Mouse (Mus musculus): ENCODE measurements around the gene Fsd2. TPM values are rescaled to one million over a fixed set of nuclear protein-coding genes. Genes with fewer than 3 reads are reported as not detected.

The Fsd2 gene
- polyA plus RNA-seq, 1 experiment from 2014 or later, result not detected

DNA sequence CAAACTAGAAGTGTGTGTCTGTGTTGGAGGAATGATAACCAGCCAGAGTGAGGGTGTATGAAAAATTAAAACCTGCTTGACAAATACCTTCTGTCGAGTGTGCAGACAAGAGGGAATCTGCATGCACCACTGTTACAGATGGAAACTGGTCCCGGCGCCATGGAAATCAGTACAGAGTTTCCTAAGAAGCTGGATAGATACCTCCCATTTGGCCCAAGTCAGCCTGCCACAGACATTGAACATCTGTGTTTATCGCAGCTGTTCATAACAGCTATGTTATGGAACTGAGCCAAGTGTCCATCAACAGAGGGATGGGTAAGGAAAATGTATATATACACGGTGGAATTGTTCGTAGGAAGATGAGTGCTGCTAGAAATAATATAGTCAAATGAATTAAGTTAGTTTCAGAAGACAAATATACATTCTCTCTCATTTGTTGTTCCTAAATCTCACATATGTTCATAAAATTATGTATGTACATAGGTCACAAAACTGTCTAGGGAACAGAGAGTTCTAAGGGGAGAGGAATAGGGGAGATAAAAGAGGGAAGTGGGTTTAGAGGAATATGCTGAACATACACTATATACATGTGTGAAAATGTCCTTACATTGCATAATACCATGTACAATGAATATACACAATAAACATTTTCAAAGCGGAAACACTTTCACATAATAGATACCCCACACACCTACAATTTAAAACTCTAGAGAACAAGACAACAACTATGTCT, 9.3 kb downstream of the Fsd2 start:
- Histone ChIP-seq H3K4me3 (no peak overlapping the region), H3K27me3 (replicated peaks; ENCODE audit: low read depth, poor library complexity, severe bottlenecking) (no peaks in the 10 kb centered on the region), H3K36me3 (replicated peaks) (no peaks in the 10 kb centered on the region), H3K4me1 (peaks cover 7% of the 10 kb centered on the region; the same call in 1 of the 2 replicates), H3K9me3 (no peaks in the 10 kb centered on the region), H3K27ac (replicated peaks) (no peak overlapping the region)
- 86% methylated on average over 7 of the region's 7 CpGs for WGBS
- no peak for DNase-seq (ENCODE audit: low spot score)

DNA sequence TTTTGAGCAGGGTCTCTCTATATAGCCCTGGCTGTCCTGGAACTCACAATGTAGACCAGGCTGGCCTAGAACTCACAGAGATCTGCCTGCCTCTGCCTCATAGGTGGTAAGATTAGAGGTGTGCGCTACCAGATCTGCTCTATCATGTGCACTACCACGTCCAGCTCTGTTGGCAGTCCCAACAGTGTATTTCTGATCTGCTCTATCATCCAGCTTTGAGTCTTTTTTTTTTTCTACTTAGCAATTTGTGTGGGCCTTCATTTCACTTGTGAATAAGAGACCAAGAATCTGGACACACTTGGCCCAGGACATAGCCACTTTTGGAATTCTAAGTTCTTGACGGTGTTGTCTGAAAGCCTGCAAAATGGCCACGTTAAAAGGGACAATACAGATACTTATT, 9.9 kb downstream of the Fsd2 start:
- WGBS, result 88% methylated on average over 4 of the region's 4 CpGs
- DNase-seq (ENCODE audit: low spot score), result no peak

DNA sequence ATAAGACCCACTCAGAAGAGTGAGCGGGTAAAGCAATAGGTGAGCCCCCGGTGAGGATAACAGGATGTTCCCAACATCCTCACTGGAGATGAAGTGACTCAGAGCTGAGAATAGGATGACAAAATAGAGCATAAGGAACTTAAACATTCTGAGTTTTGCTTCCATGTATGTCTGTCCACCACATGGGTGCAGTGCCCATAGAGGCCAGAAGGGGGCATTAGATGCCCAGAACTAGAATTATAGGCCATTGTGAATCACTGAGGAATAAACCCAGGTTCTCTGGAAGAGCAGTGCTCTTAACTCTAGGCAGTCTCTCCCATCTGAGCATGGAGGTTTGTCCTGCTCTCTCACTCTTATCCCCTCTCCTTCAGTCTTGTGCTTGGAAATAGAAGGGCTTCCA, 12.4 kb downstream of the Fsd2 start:
- Histone ChIP-seq H3K4me1 (no peaks in the 10 kb centered on the region), H3K27me3 (replicated peaks; ENCODE audit: low read depth, poor library complexity, severe bottlenecking) (no peaks in the 10 kb centered on the region), H3K9me3 (no peaks in the 10 kb centered on the region), H3K36me3 (replicated peaks) (no peaks in the 10 kb centered on the region), H3K27ac (replicated peaks) (no peak overlapping the region), H3K4me3 (no peak overlapping the region)
- WGBS, result 82% methylated on average over 2 of the region's 2 CpGs
- peak; percentile 52 for DNase-seq (ENCODE audit: low spot score)

More for the DNA sequence above, 9.9 kb downstream of the Fsd2 start:
- H3K4me3 ChIP-seq, result no peak overlapping the region
- H3K4me1 ChIP-seq, result peaks cover 7% of the 10 kb centered on the region; the same call in 1 of the 2 replicates
- H3K27ac ChIP-seq (replicated peaks), result no peak overlapping the region
- no peaks in the 10 kb centered on the region for H3K36me3 ChIP-seq (replicated peaks)
- H3K9me3 ChIP-seq, result no peaks in the 10 kb centered on the region
- no peaks in the 10 kb centered on the region for H3K27me3 ChIP-seq (replicated peaks; ENCODE audit: low read depth, poor library complexity, severe bottlenecking)

DNA sequence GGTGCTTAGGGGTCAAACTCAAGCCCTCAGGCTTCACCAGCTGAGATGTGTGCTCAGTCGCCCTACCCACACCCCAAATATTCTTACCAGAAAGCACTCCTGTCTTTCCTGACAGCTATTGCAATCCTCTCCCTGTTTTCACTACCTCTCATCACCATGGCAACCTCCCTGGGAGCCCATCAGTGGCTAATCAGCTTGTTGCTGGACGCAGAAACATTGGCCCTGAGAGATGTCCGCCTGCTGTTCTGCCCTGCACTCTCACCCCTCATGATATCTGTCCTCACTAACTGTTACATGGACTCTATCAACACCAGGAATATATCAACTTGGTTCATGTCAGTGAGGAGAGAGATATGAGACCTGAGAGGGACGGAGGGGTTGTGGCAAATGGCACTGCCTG, 13.2 kb downstream of the Fsd2 start:
- Histone ChIP-seq H3K27ac (replicated peaks) (no peak overlapping the region), H3K36me3 (replicated peaks) (no peaks in the 10 kb centered on the region), H3K4me1 (peaks cover 4% of the 10 kb centered on the region), H3K9me3 (no peaks in the 10 kb centered on the region), H3K4me3 (no peak overlapping the region), H3K27me3 (replicated peaks; ENCODE audit: low read depth, poor library complexity, severe bottlenecking) (no peaks in the 10 kb centered on the region)
- 63% methylated on average over 4 of the region's 4 CpGs for WGBS
- DNase-seq (ENCODE audit: low spot score), result no peak

DNA sequence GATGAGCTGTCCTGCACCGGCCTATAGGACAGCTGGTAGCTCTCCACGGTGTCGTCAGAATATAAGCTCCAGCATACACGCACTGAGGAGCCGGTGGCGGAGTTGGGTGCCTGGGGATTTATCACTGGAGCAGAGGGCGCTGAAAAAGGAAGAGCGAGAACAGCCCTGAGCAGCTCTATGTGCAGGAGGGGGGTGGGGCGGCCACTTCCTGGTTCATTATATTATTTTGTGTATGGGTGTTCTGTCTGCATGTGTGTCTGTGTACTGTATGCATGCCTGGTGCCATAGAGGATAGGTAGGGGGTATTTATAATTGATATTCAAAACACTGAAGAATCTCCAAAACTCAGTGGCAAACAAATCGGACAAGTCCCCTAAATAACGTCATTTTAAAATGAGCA, 17.9 kb downstream of the Fsd2 start:
- H3K36me3 ChIP-seq (replicated peaks), result no peaks in the 10 kb centered on the region
- no peak overlapping the region for H3K4me3 ChIP-seq
- peaks cover 5% of the 10 kb centered on the region for H3K4me1 ChIP-seq
- H3K27ac ChIP-seq (replicated peaks), result no peak overlapping the region; the same call in 1 of the 2 replicates
- DNase-seq (ENCODE audit: low spot score), result no peak
- H3K9me3 ChIP-seq, result no peaks in the 10 kb centered on the region
- H3K27me3 ChIP-seq (replicated peaks; ENCODE audit: low read depth, poor library complexity, severe bottlenecking), result no peaks in the 10 kb centered on the region
- 78% methylated on average over 11 of the region's 11 CpGs for WGBS

DNA sequence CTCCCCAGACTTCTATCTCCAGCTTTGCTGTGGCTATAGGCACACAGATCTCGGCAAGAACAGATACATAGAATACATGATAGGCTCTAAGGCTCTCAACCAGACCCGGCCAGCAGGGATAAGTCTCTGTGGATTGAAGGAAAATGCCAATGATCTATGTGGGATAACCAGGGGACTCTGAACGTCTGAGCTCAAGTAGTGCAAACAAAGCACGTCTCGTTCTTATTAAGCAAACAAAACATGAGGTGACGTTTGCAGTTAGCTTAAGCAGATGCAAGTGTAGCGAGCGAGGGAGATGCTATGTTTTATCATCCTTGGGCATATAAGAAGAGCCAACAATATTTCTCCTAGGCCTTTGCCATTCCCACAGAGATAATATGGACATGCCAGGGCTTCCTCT, 23.8 kb downstream of the Fsd2 start:
- H3K27me3 ChIP-seq (replicated peaks; ENCODE audit: low read depth, poor library complexity, severe bottlenecking), result no peaks in the 10 kb centered on the region
- H3K4me1 ChIP-seq, result no peaks in the 10 kb centered on the region
- H3K27ac ChIP-seq (replicated peaks), result no peak overlapping the region
- no peak for DNase-seq (ENCODE audit: low spot score)
- 89% methylated on average over 8 of the region's 8 CpGs for WGBS
- no peaks in the 10 kb centered on the region for H3K9me3 ChIP-seq
- no peaks in the 10 kb centered on the region for H3K36me3 ChIP-seq (replicated peaks)
- H3K4me3 ChIP-seq, result no peak overlapping the region

DNA sequence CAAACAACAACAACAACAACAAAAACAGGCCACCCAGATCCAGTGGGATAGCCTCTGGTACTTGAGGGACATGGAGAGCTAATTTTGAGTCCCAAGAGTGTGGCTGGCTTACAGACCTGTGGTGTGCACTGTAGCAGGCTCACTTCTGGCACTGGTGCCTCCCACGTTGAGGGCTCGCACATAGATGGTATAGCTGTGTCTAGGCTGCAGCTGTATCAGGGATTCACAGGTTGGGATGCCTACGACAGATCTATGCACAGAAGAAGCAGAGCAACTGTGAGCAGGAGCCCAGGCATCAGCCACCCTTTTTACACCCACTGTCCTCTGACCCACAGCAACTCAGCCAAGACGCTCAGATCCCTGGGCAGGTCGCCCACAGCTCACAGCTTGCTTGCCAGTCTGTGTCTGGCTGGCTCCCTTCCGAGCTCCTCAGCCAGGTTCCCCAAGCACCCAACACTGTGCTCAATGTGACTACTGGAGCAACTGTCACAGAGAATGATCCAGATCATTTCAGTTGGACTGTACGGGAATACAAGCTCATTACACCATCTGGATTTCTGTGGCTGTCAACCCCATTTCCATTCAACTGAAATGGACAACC, 24.7 kb downstream of the Fsd2 start:
- Histone ChIP-seq H3K4me1 (no peaks in the 10 kb centered on the region), H3K27me3 (replicated peaks; ENCODE audit: low read depth, poor library complexity, severe bottlenecking) (no peaks in the 10 kb centered on the region), H3K9me3 (no peaks in the 10 kb centered on the region), H3K36me3 (replicated peaks) (no peaks in the 10 kb centered on the region), H3K27ac (replicated peaks) (no peak overlapping the region), H3K4me3 (no peak overlapping the region)
- DNase-seq (ENCODE audit: low spot score), result no peak
- 85% methylated on average over 7 of the region's 7 CpGs for WGBS

DNA sequence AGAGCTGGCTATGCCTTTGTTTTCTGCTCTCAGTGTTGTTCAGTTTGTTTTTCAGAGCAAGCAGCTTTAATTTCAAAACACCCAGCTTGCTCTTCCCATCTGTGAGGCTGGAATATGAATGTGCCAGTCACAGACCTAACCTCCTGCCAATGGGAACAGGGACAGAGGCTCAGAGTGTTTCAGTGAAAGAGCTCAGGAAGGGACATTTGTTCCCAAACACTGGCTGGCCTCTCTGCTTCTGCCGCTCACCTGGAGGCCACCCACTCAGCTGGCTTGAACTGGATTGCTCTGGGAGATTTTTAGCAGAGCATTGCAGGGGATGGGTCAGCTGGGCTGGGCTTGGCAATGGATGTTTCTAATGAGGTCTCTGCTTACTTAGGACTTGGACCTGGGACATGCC, 25.7 kb downstream of the Fsd2 start:
- DNase-seq (ENCODE audit: low spot score), result no peak
- H3K36me3 ChIP-seq (replicated peaks), result peaks cover 4% of the 10 kb centered on the region; the same call in 1 of the 2 replicates
- 64% methylated on average over 1 of the region's 1 CpGs for WGBS
- H3K4me3 ChIP-seq, result no peak overlapping the region
- H3K27ac ChIP-seq (replicated peaks), result no peak overlapping the region
- H3K4me1 ChIP-seq, result no peaks in the 10 kb centered on the region
- H3K9me3 ChIP-seq, result no peaks in the 10 kb centered on the region
- no peaks in the 10 kb centered on the region for H3K27me3 ChIP-seq (replicated peaks; ENCODE audit: low read depth, poor library complexity, severe bottlenecking)

DNA sequence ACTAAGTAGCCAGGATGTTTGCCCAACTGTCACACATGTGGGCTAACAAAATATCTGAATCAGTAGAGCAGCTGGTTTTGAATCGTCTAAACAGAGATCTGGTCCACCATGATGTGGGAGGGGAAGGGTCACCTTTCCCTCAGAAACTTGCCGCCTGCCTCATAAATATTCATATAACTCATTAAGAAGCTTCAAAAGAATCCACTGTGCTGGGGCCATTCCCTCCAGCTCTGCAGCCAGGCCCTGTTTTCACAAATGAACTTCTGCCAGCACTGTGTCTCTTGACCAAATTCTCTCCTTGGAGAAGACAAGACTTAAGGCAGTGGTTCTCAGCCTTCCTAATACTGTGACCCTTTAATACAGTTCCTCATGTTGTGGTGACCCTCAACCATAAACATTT, 27.2 kb downstream of the Fsd2 start:
- Histone ChIP-seq H3K27me3 (replicated peaks; ENCODE audit: low read depth, poor library complexity, severe bottlenecking) (no peaks in the 10 kb centered on the region), H3K36me3 (replicated peaks) (peaks cover 18% of the 10 kb centered on the region), H3K4me1 (no peaks in the 10 kb centered on the region), H3K4me3 (no peak overlapping the region), H3K27ac (replicated peaks) (no peak overlapping the region), H3K9me3 (no peaks in the 10 kb centered on the region; the same call in 1 of the 2 replicates)
- DNase-seq (ENCODE audit: low spot score), result no peak
- 37% methylated on average over 2 of the region's 2 CpGs for WGBS

DNA sequence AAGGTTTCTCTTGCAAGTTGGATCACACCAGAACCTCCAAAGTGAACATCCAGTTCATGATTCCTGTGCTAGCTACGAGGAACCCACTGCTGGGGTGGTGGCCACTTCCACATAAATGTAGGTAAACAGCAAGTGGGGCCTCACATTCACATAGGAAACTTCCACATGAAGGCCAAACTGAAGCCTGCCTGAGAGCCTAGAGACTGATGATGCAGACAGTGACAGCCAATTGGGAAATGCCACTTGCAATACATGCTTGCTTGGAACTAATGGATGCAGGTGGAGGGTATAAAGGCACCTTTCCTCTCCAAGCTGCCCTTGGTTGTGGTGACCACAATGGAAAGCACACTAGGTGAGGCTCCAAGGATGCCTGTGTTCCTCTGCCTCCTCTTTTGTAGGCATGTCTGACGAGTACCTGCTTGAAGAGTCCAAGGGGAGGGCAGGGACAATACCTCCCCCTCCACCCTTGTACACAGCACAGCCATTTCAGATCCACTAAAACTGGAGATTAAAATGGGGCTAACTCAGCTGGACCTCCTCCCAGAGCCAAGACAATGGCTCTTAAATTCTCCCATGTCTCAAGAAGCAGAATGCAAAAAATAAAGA, 28.6 kb downstream of the Fsd2 start:
- WGBS, result 75% methylated on average over 2 of the region's 2 CpGs
- H3K9me3 ChIP-seq, result peaks cover 6% of the 10 kb centered on the region; the same call in 1 of the 2 replicates
- H3K27ac ChIP-seq (replicated peaks), result no peak overlapping the region
- H3K4me3 ChIP-seq, result no peak overlapping the region
- no peak for DNase-seq (ENCODE audit: low spot score)
- peaks cover 32% of the 10 kb centered on the region for H3K36me3 ChIP-seq (replicated peaks)
- H3K4me1 ChIP-seq, result no peaks in the 10 kb centered on the region
- H3K27me3 ChIP-seq (replicated peaks; ENCODE audit: low read depth, poor library complexity, severe bottlenecking), result no peaks in the 10 kb centered on the region

DNA sequence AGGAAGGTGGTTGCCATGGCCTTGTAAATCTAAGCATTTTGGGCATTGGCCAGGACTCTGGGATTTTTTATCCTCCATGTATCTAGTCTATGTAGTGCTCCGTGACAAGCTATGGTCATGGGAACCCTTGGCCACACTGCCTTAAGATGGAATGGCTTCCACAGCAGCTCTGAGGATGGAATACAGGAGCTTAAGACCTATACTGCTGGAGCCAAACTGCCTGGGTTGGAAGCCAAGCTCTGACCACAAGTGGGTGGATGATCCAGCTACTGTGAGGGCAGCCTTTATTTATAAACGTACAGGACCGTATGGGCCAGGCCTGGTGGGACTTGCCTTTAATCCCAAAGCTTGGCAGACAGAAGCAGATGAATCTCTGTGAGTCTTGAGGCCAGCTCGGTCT, 30.3 kb downstream of the Fsd2 start:
- H3K36me3 ChIP-seq (replicated peaks), result peaks cover 49% of the 10 kb centered on the region
- 91% methylated on average over 4 of the region's 4 CpGs for WGBS
- H3K4me1 ChIP-seq, result no peaks in the 10 kb centered on the region
- H3K9me3 ChIP-seq, result peaks cover 7% of the 10 kb centered on the region; the same call in 1 of the 2 replicates
- no peaks in the 10 kb centered on the region for H3K27me3 ChIP-seq (replicated peaks; ENCODE audit: low read depth, poor library complexity, severe bottlenecking)
- no peak for DNase-seq (ENCODE audit: low spot score)
- no peak overlapping the region for H3K4me3 ChIP-seq
- H3K27ac ChIP-seq (replicated peaks), result no peak overlapping the region

DNA sequence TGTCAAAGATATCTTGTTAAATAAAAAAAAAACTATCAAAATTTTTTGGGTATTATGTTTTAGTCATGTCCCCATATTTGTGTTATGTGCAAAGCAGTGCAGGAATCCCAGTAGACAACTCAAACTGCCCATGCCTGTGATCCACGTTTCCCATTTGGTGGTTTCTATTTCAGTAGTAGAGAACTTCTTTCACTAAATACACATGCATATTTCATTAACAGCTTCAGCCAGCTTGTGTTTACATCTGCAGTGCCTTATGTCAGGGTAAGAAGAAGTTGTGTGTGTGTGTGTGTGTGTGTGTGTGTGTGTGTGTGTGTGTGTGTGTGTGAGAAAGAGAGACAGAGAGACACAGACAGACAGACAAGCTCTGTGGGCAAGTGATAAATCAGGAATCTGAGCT, 35.3 kb downstream of the Fsd2 start:
- peaks cover 97% of the 10 kb centered on the region for H3K36me3 ChIP-seq (replicated peaks)
- no peak for DNase-seq (ENCODE audit: low spot score)

DNA sequence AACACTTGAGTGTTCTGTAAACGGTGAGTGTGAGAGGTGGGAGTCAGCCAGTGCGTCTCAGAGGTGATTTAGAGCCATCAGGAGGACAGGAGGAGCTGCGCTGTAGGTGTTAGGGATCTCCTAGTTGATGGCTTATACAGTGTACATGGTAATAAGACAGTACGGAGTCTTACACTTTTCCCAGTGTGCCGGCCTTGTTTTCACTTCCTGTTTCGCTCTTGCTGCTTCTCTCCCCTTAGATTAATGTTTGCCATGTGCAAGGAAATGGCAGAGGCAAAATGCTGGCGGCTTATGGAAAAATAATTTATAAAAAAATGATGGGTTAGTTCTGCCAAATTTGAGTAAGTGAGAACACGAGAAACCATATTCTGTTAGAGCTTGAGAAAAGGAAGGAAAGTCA, 37.8 kb downstream of the Fsd2 start:
- H3K27ac ChIP-seq (replicated peaks), result no peak overlapping the region
- H3K4me1 ChIP-seq, result peaks cover 10% of the 10 kb centered on the region
- no peak for DNase-seq (ENCODE audit: low spot score)
- H3K27me3 ChIP-seq (replicated peaks; ENCODE audit: low read depth, poor library complexity, severe bottlenecking), result no peaks in the 10 kb centered on the region
- H3K9me3 ChIP-seq, result peaks cover 7% of the 10 kb centered on the region; the same call in 1 of the 2 replicates
- peaks cover 89% of the 10 kb centered on the region for H3K36me3 ChIP-seq (replicated peaks)
- H3K4me3 ChIP-seq, result no peak overlapping the region
- 95% methylated on average over 8 of the region's 8 CpGs for WGBS

More for the DNA sequence above, 35.3 kb downstream of the Fsd2 start:
- Histone ChIP-seq H3K27ac (replicated peaks) (no peak overlapping the region), H3K27me3 (replicated peaks; ENCODE audit: low read depth, poor library complexity, severe bottlenecking) (no peaks in the 10 kb centered on the region), H3K4me3 (no peak overlapping the region), H3K4me1 (no peaks in the 10 kb centered on the region), H3K9me3 (peaks cover 7% of the 10 kb centered on the region; the same call in 1 of the 2 replicates)
- 92% methylated on average over 1 of the region's 1 CpGs for WGBS
